Mouse (Mus musculus) limb, embryonic 14.5 days (tissue): Measurements from ENCODE around the gene Rnase9. TPM values are rescaled to one million over a fixed set of nuclear protein-coding genes. Genes with fewer than 3 reads are reported as not detected.

Experiments used
- ATAC-seq: fragments of 200-750 bp; cut with Nextera tagmentation; 2 replicates; pipeline ENCODE4 v1.8.0; 2017; ENCODE audit warnings: low read depth, moderate number of reproducible peaks, moderate TSS enrichment; ENCODE audit not compliant: low FRiP score
- DNase-seq: peaks from one replicate; pipeline ENCODE4 v3.0.0-alpha.2; 2015; ENCODE audit warnings: low spot score
- H3K27ac ChIP-seq: fragments of 300-500 bp; sonication (generic); replicated peaks from 2 replicates; pipeline ENCODE4 v1.5.1; 2014; ENCODE audit warnings: low read depth, mild to moderate bottlenecking, low read length, moderate library complexity, mixed read lengths
- H3K27me3 ChIP-seq: fragments of 300-500 bp; sonication (generic); 2 replicates; pipeline ENCODE4 v1.6.1; 2014; ENCODE audit warnings: low read length, mixed read lengths; ENCODE audit not compliant: control insufficient read depth, insufficient read depth
- H3K36me3 ChIP-seq: fragments of 300-500 bp; sonication (generic); 2 replicates; pipeline ENCODE4 v1.6.1; 2014; ENCODE audit warnings: mild to moderate bottlenecking, low read length, moderate library complexity, mixed read lengths; ENCODE audit not compliant: control insufficient read depth, insufficient read depth
- H3K4me1 ChIP-seq: fragments of 300-500 bp; sonication (generic); 2 replicates; pipeline ENCODE4 v1.6.1; 2014; ENCODE audit warnings: antibody characterized with exemption, low read length, mixed read lengths; ENCODE audit not compliant: control insufficient read depth, insufficient read depth
- H3K4me2 ChIP-seq: fragments of 300-500 bp; sonication (generic); replicated peaks from 2 replicates; pipeline ENCODE4 v1.6.1; 2014; ENCODE audit warnings: low read depth, mild to moderate bottlenecking, low read length, moderate library complexity; ENCODE audit not compliant: severe bottlenecking
- H3K4me3 ChIP-seq: fragments of 300-500 bp; sonication (generic); replicated peaks from 2 replicates; pipeline ENCODE4 v1.5.1; 2014; ENCODE audit warnings: low read length
- H3K9ac ChIP-seq: fragments of 300-500 bp; sonication (generic); 2 replicates; pipeline ENCODE4 v1.6.1; 2014; ENCODE audit warnings: mild to moderate bottlenecking, low read depth, low read length, moderate library complexity; ENCODE audit not compliant: severe bottlenecking
- H3K9me3 ChIP-seq: fragments of 300-500 bp; sonication (generic); 2 replicates; pipeline ENCODE4 v1.6.1; 2016; ENCODE audit warnings: low read length; ENCODE audit not compliant: control insufficient read depth
- POLR2A ChIP-seq: fragments of 200-500 bp; IDR thresholded peaks from 2 replicates; pipeline ENCODE4 v1.8.0; 2012; ENCODE audit warnings: inconsistent platforms, mild to moderate bottlenecking, moderate library complexity, borderline replicate concordance; ENCODE audit not compliant: insufficient read depth, insufficient read length; ENCODE audit errors: extremely low read depth
- WGBS: fragments of 180-500 bp; shearing (Covaris S2); extraction: QIAGEN DNeasy Blood & Tissue Kit; methylation state at CpG from one replicate; pipeline ENCODE4 v1.1.7; 2014; 5-methylcytosine and 5-hydroxymethylcytosine counted together
- polyA plus RNA-seq, 2 experiments: library from polyadenylated mRNA; depleted of rRNA in 1 of 2; stranded (reverse) in 1 of 2; unstranded in 1 of 2; fragments of >200 nt; fragmentation: Nextera tagmentation in 1 of 2; extraction: Ambion mirVana in 1 of 2; gene quantifications; 2 replicates each; pipeline versions ENCODE4 v1.2.1 to v1.2.3; 2012 to 2014

Rnase9 gene
- polyA plus RNA-seq, 2 experiments, result not detected

DNA sequence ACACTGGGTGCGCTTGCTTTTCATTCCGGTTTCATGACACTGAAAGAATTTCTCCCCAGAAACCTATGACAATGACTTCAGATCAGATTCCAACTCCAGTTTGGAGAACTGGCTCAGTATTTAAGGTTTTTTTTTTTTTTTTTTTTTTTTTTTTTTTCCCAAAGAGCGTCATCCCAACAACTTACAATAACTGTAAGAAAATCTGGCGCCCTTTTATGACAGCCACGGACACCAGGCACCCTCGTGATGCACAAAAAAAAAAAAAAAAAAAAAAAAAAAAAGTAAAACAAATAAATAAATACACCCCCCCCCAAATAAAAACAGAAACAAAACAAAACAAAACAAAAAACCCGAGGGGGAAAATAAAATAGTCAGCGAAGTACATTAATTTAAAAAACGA lies 46.1 kb upstream of the Rnase9 start:
- no peak overlapping the region for H3K27ac ChIP-seq
- DNase-seq (no peak), ATAC-seq (no peak)
- H3K4me3 ChIP-seq, result peak overlapping the region; percentile 66
- H3K36me3 ChIP-seq, result no peaks in the 10 kb centered on the region
- peaks cover under 1% of the 10 kb centered on the region; the same call in 1 of the 2 replicates for H3K27me3 ChIP-seq
- no peak overlapping the region for H3K9ac ChIP-seq
- H3K9me3 ChIP-seq, result no peaks in the 10 kb centered on the region
- WGBS, result 13% methylated on average over 9 of the region's 9 CpGs
- H3K4me2 ChIP-seq, result peak overlapping the region; percentile 69
- TF ChIP-seq POLR2A, result no peak
- no peaks in the 10 kb centered on the region for H3K4me1 ChIP-seq

GRCm38 (mm10) chr14:51085911-51086310 lies 44.2 kb upstream of the Rnase9 start:
- Histone ChIP-seq H3K27me3 (peaks cover 7% of the 10 kb centered on the region; the same call in 1 of the 2 replicates), H3K9ac (no peak overlapping the region), H3K36me3 (no peaks in the 10 kb centered on the region), H3K4me2 (no peak overlapping the region), H3K27ac (no peak overlapping the region), H3K4me1 (no peaks in the 10 kb centered on the region), H3K4me3 (no peak overlapping the region), H3K9me3 (no peaks in the 10 kb centered on the region)
- ATAC-seq, result no peak
- no peak for TF ChIP-seq POLR2A
- DNase-seq, result no peak
- WGBS, result 69% methylated on average over 4 of the region's 4 CpGs

GRCm38 (mm10) chr14:51085086-51085485 lies 43.4 kb upstream of the Rnase9 start:
- 67% methylated on average over 2 of the region's 2 CpGs for WGBS
- ATAC-seq (no peak), DNase-seq (no peak)

GRCm38 (mm10) chr14:51083805-51084204 lies 42.1 kb upstream of the Rnase9 start:
- Histone ChIP-seq H3K4me2 (peak overlapping the region; percentile 75), H3K9ac (no peak overlapping the region), H3K4me1 (no peaks in the 10 kb centered on the region), H3K4me3 (peak overlapping the region; percentile 47), H3K36me3 (no peaks in the 10 kb centered on the region), H3K27ac (no peak overlapping the region), H3K27me3 (peaks cover 7% of the 10 kb centered on the region; the same call in 1 of the 2 replicates), H3K9me3 (no peaks in the 10 kb centered on the region)
- DNase-seq, result no peak
- 10% methylated on average over 7 of the region's 7 CpGs for WGBS
- TF ChIP-seq POLR2A, result no peak
- ATAC-seq, result no peak

More at GRCm38 (mm10) chr14:51085086-51085485, 43.4 kb upstream of the Rnase9 start:
- no peaks in the 10 kb centered on the region for H3K36me3 ChIP-seq
- H3K9me3 ChIP-seq, result no peaks in the 10 kb centered on the region
- no peaks in the 10 kb centered on the region for H3K4me1 ChIP-seq
- H3K27me3 ChIP-seq, result peaks cover 7% of the 10 kb centered on the region; the same call in 1 of the 2 replicates
- H3K9ac ChIP-seq, result no peak overlapping the region
- no peak for TF ChIP-seq POLR2A
- no peak overlapping the region for H3K4me3 ChIP-seq
- no peak overlapping the region for H3K27ac ChIP-seq
- H3K4me2 ChIP-seq, result no peak overlapping the region

DNA sequence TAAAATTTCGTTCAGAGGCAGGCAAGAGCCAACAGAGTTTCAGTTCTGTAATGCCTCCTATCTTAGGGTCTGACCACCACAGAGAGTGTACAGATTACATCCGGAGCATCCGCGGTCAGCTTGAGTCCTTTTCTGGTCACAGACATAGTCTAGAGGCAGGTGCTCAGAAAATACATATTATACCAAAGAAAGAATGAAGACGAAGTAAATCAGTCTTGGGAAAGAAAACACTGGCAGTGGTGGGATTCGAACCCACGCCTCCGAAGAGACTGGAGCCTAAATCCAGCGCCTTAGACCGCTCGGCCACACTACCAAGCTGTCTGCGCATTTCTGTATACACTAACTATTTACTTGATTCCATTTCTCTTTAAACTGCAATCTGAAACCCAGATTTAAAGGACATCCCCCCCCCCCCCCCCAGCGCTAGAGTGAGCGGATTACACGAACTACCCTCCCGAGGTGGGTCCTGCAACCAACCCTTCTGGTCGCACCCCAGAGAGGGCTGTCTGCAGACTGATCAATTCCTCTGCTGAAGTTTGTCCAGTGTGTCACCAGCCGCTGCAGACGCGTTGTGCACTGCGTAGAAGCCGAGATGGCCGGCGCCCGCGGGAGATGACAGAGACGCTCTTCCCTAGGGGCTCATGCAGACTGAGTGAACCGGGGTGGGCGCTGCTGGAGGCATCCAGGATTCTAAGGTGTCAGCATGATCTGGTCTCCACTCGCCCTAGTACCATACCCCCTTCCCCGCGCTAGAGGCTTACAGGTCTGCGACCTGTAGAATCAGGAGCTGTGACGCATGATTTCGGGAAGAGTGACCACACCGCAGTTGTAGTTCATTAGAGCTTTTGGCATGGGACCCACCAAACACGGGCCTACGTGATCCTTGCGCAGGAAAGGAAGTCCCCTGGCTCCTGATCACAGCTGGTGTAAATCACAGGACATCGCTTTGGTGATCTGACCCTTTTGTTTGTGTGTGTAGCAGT lies 41.2 kb upstream of the Rnase9 start:
- peak overlapping the region; percentile 49 for H3K9ac ChIP-seq
- H3K9me3 ChIP-seq, result no peaks in the 10 kb centered on the region
- no peak overlapping the region for H3K27ac ChIP-seq
- H3K4me3 ChIP-seq, result peak overlapping the region; percentile 47
- H3K4me1 ChIP-seq, result no peaks in the 10 kb centered on the region
- no peak for TF ChIP-seq POLR2A
- ATAC-seq, result peak; percentile 60; the same call in 1 of the 2 replicates
- peaks cover 7% of the 10 kb centered on the region; the same call in 1 of the 2 replicates for H3K27me3 ChIP-seq
- 3% methylated on average over 38 of the region's 40 CpGs for WGBS
- H3K36me3 ChIP-seq, result no peaks in the 10 kb centered on the region
- DNase-seq, result peak; percentile 69
- peak overlapping the region; percentile 75 for H3K4me2 ChIP-seq
